Mouse (Mus musculus): ENCODE data around the gene Slc6a12. TPM values are rescaled to one million over a fixed set of nuclear protein-coding genes. Genes with fewer than 3 reads are reported as not detected.

The Slc6a12 gene
- polyA plus RNA-seq, 1 experiment, result 0.43 TPM

DNA sequence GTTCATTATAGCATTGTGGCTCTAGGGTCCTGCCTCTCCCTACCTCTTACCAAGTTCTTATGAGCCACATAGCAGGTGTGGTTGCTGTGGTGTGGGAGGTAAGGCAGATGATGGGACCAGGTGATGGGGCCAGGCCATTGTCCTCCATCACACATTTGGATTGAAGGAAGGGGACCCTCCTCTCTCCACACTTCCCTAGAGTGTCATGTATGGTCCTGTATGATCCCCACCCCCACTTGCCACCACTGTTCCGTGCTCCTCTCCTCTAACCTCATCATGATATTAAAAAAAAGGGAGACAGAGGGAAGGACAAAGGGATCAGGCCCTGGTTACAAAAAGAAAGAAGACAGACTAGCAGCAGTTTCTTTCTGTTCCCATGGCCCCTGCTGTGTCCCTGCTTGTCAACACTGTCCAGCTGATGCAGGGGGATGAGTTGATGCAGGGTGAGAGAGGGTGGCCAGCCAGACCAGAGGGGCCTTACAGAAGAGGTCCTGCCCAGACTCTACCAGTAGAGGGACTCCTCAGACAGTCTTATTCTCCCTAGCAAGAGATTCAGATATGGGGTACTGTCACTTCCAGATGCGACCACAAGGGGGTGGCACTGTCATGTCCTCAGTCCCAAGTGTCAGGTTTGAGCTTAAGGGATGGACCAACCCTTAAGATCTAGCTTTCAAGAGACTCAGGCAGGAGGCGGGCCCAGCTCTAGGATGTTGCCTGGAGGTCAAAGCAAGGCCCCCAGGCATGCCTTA is 4.9 kb upstream of the Slc6a12 start:
- Histone ChIP-seq H3K4me3 (ENCODE audit: control insufficient read depth, insufficient read depth, low read length) (no peak overlapping the region), H3K36me3 (ENCODE audit: control insufficient read depth, insufficient read depth, low read length) (no peaks in the 10 kb centered on the region), H3K4me1 (replicated peaks; ENCODE audit: control insufficient read depth, insufficient read depth, low read length) (peaks cover 15% of the 10 kb centered on the region), H3K27ac (ENCODE audit: control insufficient read depth, insufficient read depth, low read length) (no peak overlapping the region), H3K27me3 (ENCODE audit: control insufficient read depth, insufficient read depth, low read length) (no peaks in the 10 kb centered on the region; the same call in 1 of the 2 replicates)
- WGBS, result 32% methylated on average over 3 of the region's 3 CpGs
- TF ChIP-seq POLR2A (IDR thresholded peaks at IDR 0.05; ENCODE audit: control insufficient read depth, extremely low read depth, insufficient read depth, low read length, poor library complexity), result no peak
- no peak for TF ChIP-seq CTCF (IDR thresholded peaks at IDR 0.05; ENCODE audit: borderline replicate concordance, control insufficient read depth, extremely low read depth, insufficient read depth, low read length, poor library complexity)
- peak; percentile 79 for DNase-seq

DNA sequence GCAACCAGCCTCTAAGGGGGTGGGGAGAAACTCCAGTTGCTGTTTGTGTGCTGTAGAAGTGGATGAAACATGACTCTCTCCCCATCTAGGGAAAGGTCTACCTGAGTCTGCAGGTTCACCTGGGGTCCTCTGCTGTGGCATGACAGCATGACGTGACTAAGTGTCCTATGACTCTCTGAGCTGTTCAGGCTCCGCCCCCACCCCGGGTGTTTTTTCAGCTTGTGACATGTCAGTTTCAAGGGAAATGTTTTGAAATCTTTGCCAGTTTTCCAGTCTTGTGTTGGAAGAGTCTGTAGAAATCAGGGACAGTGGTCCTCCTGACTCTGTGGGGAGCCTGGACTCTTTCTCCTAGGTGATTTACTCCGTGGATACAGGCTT is 4.4 kb upstream of the Slc6a12 start:
- H3K4me1 ChIP-seq (replicated peaks; ENCODE audit: control insufficient read depth, insufficient read depth, low read length), result peaks cover 15% of the 10 kb centered on the region
- H3K27me3 ChIP-seq (ENCODE audit: control insufficient read depth, insufficient read depth, low read length), result no peaks in the 10 kb centered on the region; the same call in 1 of the 2 replicates
- H3K36me3 ChIP-seq (ENCODE audit: control insufficient read depth, insufficient read depth, low read length), result no peaks in the 10 kb centered on the region
- H3K4me3 ChIP-seq (ENCODE audit: control insufficient read depth, insufficient read depth, low read length), result no peak overlapping the region
- WGBS, result 61% methylated on average over 4 of the region's 4 CpGs
- no peak overlapping the region for H3K27ac ChIP-seq (ENCODE audit: control insufficient read depth, insufficient read depth, low read length)
- DNase-seq, result no peak
- TF ChIP-seq POLR2A (IDR thresholded peaks at IDR 0.05; ENCODE audit: control insufficient read depth, extremely low read depth, insufficient read depth, low read length, poor library complexity), result no peak
- no peak for TF ChIP-seq CTCF (IDR thresholded peaks at IDR 0.05; ENCODE audit: borderline replicate concordance, control insufficient read depth, extremely low read depth, insufficient read depth, low read length, poor library complexity)

DNA sequence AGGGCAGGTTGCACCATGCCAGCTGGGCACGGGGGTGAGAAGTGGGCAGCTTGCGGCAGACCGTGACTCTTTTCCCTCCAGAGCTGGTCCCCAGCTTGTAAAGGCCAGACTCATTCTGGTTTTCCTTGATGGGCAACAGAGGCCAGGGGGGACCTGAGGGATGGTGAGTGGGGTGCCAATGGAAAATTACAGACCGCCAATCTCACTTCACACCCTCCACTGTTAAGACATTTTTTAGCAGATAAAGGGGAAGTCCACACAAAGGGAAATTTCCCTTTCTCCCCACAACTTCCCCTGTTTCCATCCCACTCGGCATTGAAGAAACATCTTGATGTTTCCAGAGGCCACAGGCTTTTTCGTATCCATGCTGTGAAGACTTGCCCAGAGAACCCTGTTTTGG is 1.2 kb upstream of the Slc6a12 start:
- 11% methylated on average over 6 of the region's 6 CpGs for WGBS
- no peaks in the 10 kb centered on the region; the same call in 1 of the 2 replicates for H3K27me3 ChIP-seq (ENCODE audit: control insufficient read depth, insufficient read depth, low read length)
- no peak for TF ChIP-seq CTCF (IDR thresholded peaks at IDR 0.05; ENCODE audit: borderline replicate concordance, control insufficient read depth, extremely low read depth, insufficient read depth, low read length, poor library complexity)
- no peak for TF ChIP-seq POLR2A (IDR thresholded peaks at IDR 0.05; ENCODE audit: control insufficient read depth, extremely low read depth, insufficient read depth, low read length, poor library complexity)
- no peak overlapping the region for H3K4me3 ChIP-seq (ENCODE audit: control insufficient read depth, insufficient read depth, low read length)
- peaks cover 9% of the 10 kb centered on the region for H3K4me1 ChIP-seq (replicated peaks; ENCODE audit: control insufficient read depth, insufficient read depth, low read length)
- H3K36me3 ChIP-seq (ENCODE audit: control insufficient read depth, insufficient read depth, low read length), result no peaks in the 10 kb centered on the region
- no peak overlapping the region for H3K27ac ChIP-seq (ENCODE audit: control insufficient read depth, insufficient read depth, low read length)
- no peak for DNase-seq

DNA sequence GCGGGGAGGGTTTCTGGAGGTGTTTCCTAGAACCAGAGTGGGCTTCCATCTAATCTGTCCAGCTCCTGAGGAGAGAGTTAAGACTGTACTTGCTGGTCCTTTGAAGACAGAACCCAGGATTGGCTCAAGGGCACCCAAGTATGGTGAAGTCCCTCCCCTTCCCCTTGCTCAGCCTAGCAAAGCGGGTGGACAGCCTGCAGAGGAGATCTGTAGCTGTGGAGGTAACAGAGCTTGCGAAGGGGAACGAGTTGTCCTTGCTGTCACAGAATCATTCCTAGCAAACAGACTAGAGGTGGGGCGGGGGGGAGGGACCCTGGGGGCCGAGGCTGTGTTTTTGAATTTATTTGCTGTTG is 871 bp downstream of the Slc6a12 start:
- no peak overlapping the region for H3K27ac ChIP-seq (ENCODE audit: control insufficient read depth, insufficient read depth, low read length)
- TF ChIP-seq POLR2A (IDR thresholded peaks at IDR 0.05; ENCODE audit: control insufficient read depth, extremely low read depth, insufficient read depth, low read length, poor library complexity), result no peak
- no peak for TF ChIP-seq CTCF (IDR thresholded peaks at IDR 0.05; ENCODE audit: borderline replicate concordance, control insufficient read depth, extremely low read depth, insufficient read depth, low read length, poor library complexity)
- no peaks in the 10 kb centered on the region; the same call in 1 of the 2 replicates for H3K27me3 ChIP-seq (ENCODE audit: control insufficient read depth, insufficient read depth, low read length)
- H3K4me3 ChIP-seq (ENCODE audit: control insufficient read depth, insufficient read depth, low read length), result no peak overlapping the region
- WGBS, result 81% methylated on average over 6 of the region's 6 CpGs
- H3K4me1 ChIP-seq (replicated peaks; ENCODE audit: control insufficient read depth, insufficient read depth, low read length), result no peaks in the 10 kb centered on the region
- no peaks in the 10 kb centered on the region for H3K36me3 ChIP-seq (ENCODE audit: control insufficient read depth, insufficient read depth, low read length)
- no peak for DNase-seq

DNA sequence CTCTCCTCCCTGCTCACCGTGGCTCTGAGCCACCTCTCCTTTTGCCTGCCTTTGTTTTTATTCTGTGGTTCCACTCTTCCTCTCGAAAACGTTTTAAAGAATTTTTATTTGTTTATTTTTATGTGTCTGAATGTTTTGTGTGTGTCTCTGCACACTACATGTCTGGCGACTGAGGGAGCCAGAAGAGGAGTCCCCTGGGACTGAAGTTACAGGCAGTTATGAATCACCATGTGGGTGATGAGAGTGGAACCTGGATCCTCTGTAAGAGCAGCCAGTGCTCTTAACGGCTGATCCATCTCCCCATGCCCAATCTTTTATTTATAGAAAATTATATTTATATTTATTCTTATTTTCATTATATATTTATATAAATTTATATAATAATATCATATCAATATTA is 1.5 kb downstream of the Slc6a12 start:
- Histone ChIP-seq H3K36me3 (ENCODE audit: control insufficient read depth, insufficient read depth, low read length) (no peaks in the 10 kb centered on the region), H3K27me3 (ENCODE audit: control insufficient read depth, insufficient read depth, low read length) (no peaks in the 10 kb centered on the region; the same call in 1 of the 2 replicates), H3K27ac (ENCODE audit: control insufficient read depth, insufficient read depth, low read length) (no peak overlapping the region), H3K4me1 (replicated peaks; ENCODE audit: control insufficient read depth, insufficient read depth, low read length) (no peaks in the 10 kb centered on the region), H3K4me3 (ENCODE audit: control insufficient read depth, insufficient read depth, low read length) (no peak overlapping the region)
- TF ChIP-seq CTCF (IDR thresholded peaks at IDR 0.05; ENCODE audit: borderline replicate concordance, control insufficient read depth, extremely low read depth, insufficient read depth, low read length, poor library complexity), result no peak
- TF ChIP-seq POLR2A (IDR thresholded peaks at IDR 0.05; ENCODE audit: control insufficient read depth, extremely low read depth, insufficient read depth, low read length, poor library complexity), result no peak
- 68% methylated on average over 5 of the region's 5 CpGs for WGBS
- DNase-seq, result no peak

DNA sequence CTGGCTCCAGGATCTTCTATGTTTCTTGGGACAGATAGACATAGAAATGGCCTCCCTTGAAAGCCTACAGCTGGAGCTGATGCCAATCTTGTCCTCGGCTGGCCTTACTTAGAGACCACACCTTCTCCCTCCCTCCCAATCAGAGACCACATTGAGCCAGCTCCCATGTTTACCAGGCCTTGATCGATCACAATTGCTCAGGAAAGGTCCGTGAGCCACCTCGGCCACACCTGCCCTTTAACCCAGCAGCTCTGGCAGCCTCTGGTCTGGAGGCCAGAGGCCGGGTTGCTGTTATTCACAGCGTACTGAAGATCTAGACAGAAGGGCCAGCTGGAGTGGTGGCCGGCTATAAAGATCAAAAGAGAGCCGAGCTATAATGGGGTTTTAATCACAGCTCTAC is 3.6 kb downstream of the Slc6a12 start:
- DNase-seq, result no peak
- Histone ChIP-seq H3K36me3 (ENCODE audit: control insufficient read depth, insufficient read depth, low read length) (no peaks in the 10 kb centered on the region), H3K4me3 (ENCODE audit: control insufficient read depth, insufficient read depth, low read length) (no peak overlapping the region), H3K27me3 (ENCODE audit: control insufficient read depth, insufficient read depth, low read length) (no peaks in the 10 kb centered on the region), H3K27ac (ENCODE audit: control insufficient read depth, insufficient read depth, low read length) (no peak overlapping the region), H3K4me1 (replicated peaks; ENCODE audit: control insufficient read depth, insufficient read depth, low read length) (no peaks in the 10 kb centered on the region)
- TF ChIP-seq POLR2A (IDR thresholded peaks at IDR 0.05; ENCODE audit: control insufficient read depth, extremely low read depth, insufficient read depth, low read length, poor library complexity) (no peak), CTCF (IDR thresholded peaks at IDR 0.05; ENCODE audit: borderline replicate concordance, control insufficient read depth, extremely low read depth, insufficient read depth, low read length, poor library complexity) (no peak)
- 86% methylated on average over 8 of the region's 8 CpGs for WGBS

Data from thymus, adult 2 months (tissue).